Mouse (Mus musculus) MEL (cell line): ENCODE results near the gene Krt7.

Experiments used
- NELFE ChIP-seq: IDR thresholded peaks from 2 replicates; pipeline ENCODE4 v1.6.1; 2011; ENCODE audit warnings: low read depth, low read length, improper control_type of control experiment
- TAL1 ChIP-seq: IDR thresholded peaks from 2 replicates; pipeline ENCODE4 v1.6.1; 2012; ENCODE audit warnings: mild to moderate bottlenecking, inconsistent platforms, low read length, moderate library complexity, mixed read lengths
- ZMIZ1 ChIP-seq: IDR thresholded peaks from 2 replicates; pipeline ENCODE4 v1.6.1; 2012; ENCODE audit warnings: low read depth, mild to moderate bottlenecking, inconsistent platforms, low read length, improper control_type of control experiment, moderate library complexity

GRCm38 (mm10) chr15:101374879-101375278 lies 36.0 kb upstream of the Krt7 start:
- no peak for TF ChIP-seq NELFE
- no peak for TF ChIP-seq TAL1
- TF ChIP-seq ZMIZ1: no peak
